Mouse (Mus musculus) mouse trophoblast stem cell (cell line): ENCODE data around the gene Lnx1.

Source experiments
- in situ Hi-C, 2 experiments: fragments of 300-500 bp; cut with MseI, MboI; formaldehyde crosslinking; loops; 2 replicates in 1 of 2; 3 replicates in 1 of 2; pipeline ENCODE4 v1.15.1; 2025

The Lnx1 gene

GRCm38 (mm10) chr5:74697534-74697933 lies 5.2 kb downstream of the Lnx1 start:
- in situ Hi-C loops: no loop called here

GRCm38 (mm10) chr5:74694390-74694801 lies 8.3 kb downstream of the Lnx1 start:
- in situ Hi-C loops: no loop called here

GRCm38 (mm10) chr5:74693836-74694235 lies 8.9 kb downstream of the Lnx1 start:
- in situ Hi-C loops: no loop called here

GRCm38 (mm10) chr5:74692411-74693090 lies 10.2 kb downstream of the Lnx1 start:
- in situ Hi-C loops: no loop called here

- in situ Hi-C loops: no loop called here
These were observed 13.9 kb downstream of the Lnx1 start for GRCm38 (mm10) chr5:74688822-74689221.

GRCm38 (mm10) chr5:74684944-74685343 lies 17.8 kb downstream of the Lnx1 start:
- in situ Hi-C loops: no loop called here

- in situ Hi-C loops: no loop called here
These were observed 18.9 kb downstream of the Lnx1 start for GRCm38 (mm10) chr5:74683832-74684231.

- in situ Hi-C loops: no loop called here
These were observed 20.0 kb downstream of the Lnx1 start for GRCm38 (mm10) chr5:74682735-74683134.

GRCm38 (mm10) chr5:74679631-74680030 lies 23.1 kb downstream of the Lnx1 start:
- in situ Hi-C loops: no loop called here

GRCm38 (mm10) chr5:74678693-74679092 lies 24.0 kb downstream of the Lnx1 start:
- in situ Hi-C loops: no loop called here

- in situ Hi-C loops: no loop called here
These were observed 25.0 kb downstream of the Lnx1 start for GRCm38 (mm10) chr5:74677399-74678338.

GRCm38 (mm10) chr5:74672556-74672955 lies 30.2 kb downstream of the Lnx1 start:
- in situ Hi-C loops: no loop called here

GRCm38 (mm10) chr5:74670877-74671276 lies 31.8 kb downstream of the Lnx1 start:
- in situ Hi-C loops: no loop called here

GRCm38 (mm10) chr5:74669925-74670324 lies 32.8 kb downstream of the Lnx1 start:
- in situ Hi-C loops: no loop called here

GRCm38 (mm10) chr5:74668956-74669355 lies 33.8 kb downstream of the Lnx1 start:
- in situ Hi-C loops: no loop called here

GRCm38 (mm10) chr5:74662618-74663017 lies 40.1 kb downstream of the Lnx1 start:
- in situ Hi-C loops: no loop called here

- in situ Hi-C loops: no loop called here
These were observed 40.8 kb downstream of the Lnx1 start for GRCm38 (mm10) chr5:74661734-74662560.

- in situ Hi-C loops: no loop called here
These were observed 42.9 kb downstream of the Lnx1 start for GRCm38 (mm10) chr5:74659856-74660255.

GRCm38 (mm10) chr5:74659281-74659680 lies 43.4 kb downstream of the Lnx1 start:
- in situ Hi-C loops: no loop called here

- in situ Hi-C loops: no loop called here
These were observed 44.8 kb downstream of the Lnx1 start for GRCm38 (mm10) chr5:74657930-74658329.

GRCm38 (mm10) chr5:74656410-74656809 lies 46.3 kb downstream of the Lnx1 start:
- in situ Hi-C loops: no loop called here

- in situ Hi-C loops: no loop called here
These were observed 48.2 kb downstream of the Lnx1 start for GRCm38 (mm10) chr5:74654527-74654926.
